Mouse (Mus musculus): ENCODE data around the gene Zp3. TPM values are rescaled to one million over a fixed set of nuclear protein-coding genes. Genes with fewer than 3 reads are reported as not detected.

The Zp3 gene
- polyA plus RNA-seq, 1 experiment: not detected

- TF ChIP-seq CTCF (IDR thresholded peaks at IDR 0.05; ENCODE audit: extremely low read depth, insufficient read length, insufficient replicate concordance, low read depth, low read length) (no peak), POLR2A (IDR thresholded peaks at IDR 0.05; ENCODE audit: low read depth, low read length) (no peak)
- Histone ChIP-seq H3K4me1 (ENCODE audit: control insufficient read depth, insufficient read depth, insufficient read length, low read length) (peaks cover 9% of the 10 kb centered on the region), H3K4me3 (ENCODE audit: low read depth, low read length) (no peak overlapping the region), H3K27ac (ENCODE audit: insufficient read depth, low read depth, low read length) (no peak overlapping the region), H3K36me3 (ENCODE audit: control insufficient read depth, insufficient read depth, low read length) (peaks cover 6% of the 10 kb centered on the region; the same call in 1 of the 2 replicates), H3K27me3 (ENCODE audit: control insufficient read depth, insufficient read depth, low read length) (no peaks in the 10 kb centered on the region)
- 100% methylated on average over 1 of the region's 1 CpGs for WGBS
These were observed 56.8 kb downstream of the Zp3 start for GRCm38 (mm10) chr5:136036667-136037066.

Other genes with a start within 250 kb of the Zp3 start
- 111 and 261 TPM in 2 replicates for gene Tmem120a, start 235.7 kb upstream of the Zp3 start, polyA plus RNA-seq (2012; rRNA removed)
- 0.15 and 0.19 TPM in 2 replicates for gene Styxl1, start 201.7 kb upstream of the Zp3 start, polyA plus RNA-seq (2012; rRNA removed)
- gene Mdh2, start 201.6 kb upstream of the Zp3 start, polyA plus RNA-seq (2012; rRNA removed): 1,632 and 2,398 TPM in 2 replicates
- gene Srrm3, start 173.2 kb upstream of the Zp3 start, polyA plus RNA-seq (2012; rRNA removed): 0.19 and 0.42 TPM in 2 replicates
- gene Hspb1, start 92.2 kb upstream of the Zp3 start, polyA plus RNA-seq (2012; rRNA removed): 91.6 and 121 TPM in 2 replicates
- 21.2 and 27.3 TPM in 2 replicates for gene Ywhag, start 45.5 kb upstream of the Zp3 start, polyA plus RNA-seq (2012; rRNA removed)
- gene Ssc4d, start 5.6 kb upstream of the Zp3 start, polyA plus RNA-seq (2012; rRNA removed): 3.6 and 3.9 TPM in 2 replicates
- gene Dtx2, start 14.7 kb downstream of the Zp3 start, polyA plus RNA-seq (2012; rRNA removed): 8.7 and 17.6 TPM in 2 replicates
- 1.4 and 3.7 TPM in 2 replicates for gene Upk3b, start 58.4 kb downstream of the Zp3 start, polyA plus RNA-seq (2012; rRNA removed)
- 0.76 and 1.7 TPM in 2 replicates for gene Upk3bl, start 74.4 kb downstream of the Zp3 start, polyA plus RNA-seq (2012; rRNA removed)
- 16.5 and 42.8 TPM in 2 replicates for gene Rasa4, start 103.8 kb downstream of the Zp3 start, polyA plus RNA-seq (2012; rRNA removed)
- gene Polr2j, start 136.5 kb downstream of the Zp3 start, polyA plus RNA-seq (2012; rRNA removed): 29.3 and 48.4 TPM in 2 replicates
- gene Lrwd1, start 156.0 kb downstream of the Zp3 start, polyA plus RNA-seq (2012; rRNA removed): 8.9 and 16.9 TPM in 2 replicates
- gene Alkbh4, start 156.0 kb downstream of the Zp3 start, polyA plus RNA-seq (2012; rRNA removed): 11.2 and 25.3 TPM in 2 replicates
- 28.9 and 31.4 TPM in 2 replicates for gene Orai2, start 190.6 kb downstream of the Zp3 start, polyA plus RNA-seq (2012; rRNA removed)
- 5.5 and 8.4 TPM in 2 replicates for gene Prkrip1, start 218.9 kb downstream of the Zp3 start, polyA plus RNA-seq (2012; rRNA removed)

Data from small intestine, adult 2 months (tissue).